19 mouse cellular contexts compared by ENCODE assay signal in the genomic region with DNA sequence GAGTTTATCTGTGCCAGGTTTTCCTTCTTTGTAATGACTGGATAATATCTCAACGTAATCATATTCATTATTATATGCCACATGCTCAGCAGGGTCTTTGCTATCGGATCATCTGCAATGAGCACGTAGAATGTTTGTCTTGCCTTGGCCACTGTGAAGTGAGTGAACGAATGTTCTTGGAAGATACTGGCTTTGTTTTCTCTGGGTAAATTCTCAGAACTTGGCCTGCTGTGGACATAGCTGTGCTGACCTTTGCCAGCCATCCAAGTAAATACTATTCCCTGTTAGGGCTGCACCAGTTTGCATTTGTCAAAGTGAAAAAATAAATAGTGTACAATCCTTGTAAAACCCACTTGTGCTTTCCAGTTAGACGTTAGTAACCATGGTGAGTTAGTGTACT. TPM values are rescaled to one million over a fixed set of nuclear protein-coding genes. Genes with fewer than 3 reads are reported as not detected.
DNase-seq lines count a peak whose midpoint lies in the region; ATAC-seq and TF ChIP-seq lines count a peak whose summit lies in the region.
"Had no signal": no experiment of that assay in that cellular context is flagged by ENCODE, and none has a peak within 500 bp of the region (broad histone marks: within the 10 kb centered on the region; RNA-seq: fewer than 3 reads in every experiment).

No protein-coding gene starts in this region.

- 0 out of 2 replicates have a peak overlapping the region, but pooled peaks have one; percentile 6 for H3K27ac ChIP-seq in kidney, embryonic 15.5 days
- H3K27ac ChIP-seq in liver, postnatal 0 days (ENCODE audit: low read depth) = 0 out of 2 replicates have a peak overlapping the region, but pooled peaks have one; percentile 6
- H3K27ac ChIP-seq: embryonic facial prominence, embryonic 10.5 days; embryonic facial prominence, embryonic 12.5 days; forebrain, embryonic 13.5 days; forebrain, embryonic 15.5 days had no signal

- H3K9ac ChIP-seq in kidney, embryonic 15.5 days = no peak overlapping the region
- H3K9ac ChIP-seq in liver, postnatal 0 days (replicated peaks) = no peak overlapping the region
- H3K9ac ChIP-seq: embryonic facial prominence, embryonic 12.5 days; forebrain, embryonic 13.5 days; forebrain, embryonic 15.5 days had no signal

- no peak overlapping the region for H3K4me3 ChIP-seq in kidney, embryonic 15.5 days (replicated peaks)
- no peak overlapping the region for H3K4me3 ChIP-seq in liver, postnatal 0 days (ENCODE audit: low read depth, low read length)
- H3K4me3 ChIP-seq: embryonic facial prominence, embryonic 10.5 days; embryonic facial prominence, embryonic 12.5 days; forebrain, embryonic 13.5 days; forebrain, embryonic 15.5 days had no signal

- TF ChIP-seq CTCF in liver, postnatal 0 days (IDR thresholded peaks at IDR 0.05; ENCODE audit: low read depth) = no peak

- peaks cover 38% of the 10 kb centered on the region for H3K4me1 ChIP-seq in kidney, embryonic 15.5 days
- H3K4me1 ChIP-seq in liver, postnatal 0 days (ENCODE audit: insufficient read depth) = no peaks in the 10 kb centered on the region
- H3K4me1 ChIP-seq: embryonic facial prominence, embryonic 12.5 days; forebrain, embryonic 13.5 days; forebrain, embryonic 15.5 days had no signal

- no peaks in the 10 kb centered on the region for H3K27me3 ChIP-seq in kidney, embryonic 15.5 days
- no peaks in the 10 kb centered on the region for H3K27me3 ChIP-seq in liver, postnatal 0 days (ENCODE audit: insufficient read depth, low read length)
- H3K27me3 ChIP-seq: embryonic facial prominence, embryonic 12.5 days; forebrain, embryonic 13.5 days; forebrain, embryonic 15.5 days had no signal

- no peak for DNase-seq in kidney, postnatal 25 days
- no peak for DNase-seq in liver, postnatal 0 days
- DNase-seq in liver = no peak
- peak; percentile 63 for DNase-seq in yolk sac, embryonic 10.5 days (ENCODE audit: low spot score)
- DNase-seq in thymus, postnatal 10 days (ENCODE audit: low spot score in 2 of 2) = no peak
- DNase-seq: cerebellum, adult 11-12 months; cerebellum, adult 2 months; cerebellum, adult 9-10 months; cerebellum, postnatal 10 days; cerebellum, postnatal 25 days had no signal

- no peak for ATAC-seq in kidney, embryonic 15.5 days (replicated peaks; ENCODE audit: low FRiP score)
- ATAC-seq in liver, postnatal 0 days = no peak
- ATAC-seq: forebrain, embryonic 13.5 days; forebrain, embryonic 15.5 days had no signal

- H3K4me2 ChIP-seq in kidney, embryonic 15.5 days = no peak overlapping the region
- no peak overlapping the region for H3K4me2 ChIP-seq in liver, postnatal 0 days (ENCODE audit: low read depth, low read length)
- H3K4me2 ChIP-seq: embryonic facial prominence, embryonic 12.5 days; forebrain, embryonic 13.5 days; forebrain, embryonic 15.5 days had no signal

- TF ChIP-seq EP300 in liver, postnatal 0 days (IDR thresholded peaks at IDR 0.05; ENCODE audit: low read depth) = no peak

- no peaks in the 10 kb centered on the region for H3K9me3 ChIP-seq in kidney, embryonic 15.5 days (replicated peaks)
- no peaks in the 10 kb centered on the region for H3K9me3 ChIP-seq in liver, postnatal 0 days (ENCODE audit: low read length)
- H3K9me3 ChIP-seq: embryonic facial prominence, embryonic 10.5 days; embryonic facial prominence, embryonic 12.5 days; forebrain, embryonic 13.5 days; forebrain, embryonic 15.5 days had no signal

- 63% methylated on average over 5 of the region's 5 CpGs for WGBS in kidney, embryonic 15.5 days
- 67% methylated on average over 5 of the region's 5 CpGs for WGBS in liver, postnatal 0 days (ENCODE audit: insufficient replicate concordance)

- no peaks in the 10 kb centered on the region for H3K36me3 ChIP-seq in kidney, embryonic 15.5 days
- no peaks in the 10 kb centered on the region for H3K36me3 ChIP-seq in liver, postnatal 0 days (replicated peaks; ENCODE audit: insufficient read depth, low read length)
- H3K36me3 ChIP-seq: embryonic facial prominence, embryonic 10.5 days; embryonic facial prominence, embryonic 12.5 days; forebrain, embryonic 15.5 days had no signal

RNA-seq across cellular contexts. Expression of gene Defb29, which starts 8.2 kb away (rescaled TPM):
- 0.90 and 1.6 TPM in 2 replicates for polyA plus RNA-seq in kidney, embryonic 15.5 days (2015; fragmentation: Nextera tagmentation; extraction: Ambion mirVana)
- polyA plus RNA-seq in liver, postnatal 0 days (2015; fragmentation: Nextera tagmentation; extraction: Ambion mirVana) = not detected in 2 replicates
- polyA plus RNA-seq: C2C12; cerebellum, adult 2 months; cortical plate, adult 2 months; embryonic facial prominence, embryonic 10.5 days; embryonic facial prominence, embryonic 12.5 days; embryonic facial prominence, embryonic 14.5 days; forebrain, embryonic 11.5 days; forebrain, embryonic 13.5 days; forebrain, embryonic 15.5 days had no signal

RNA-seq across cellular contexts. Expression of gene Gm17416, which starts 21.0 kb away (rescaled TPM):
- not detected in 2 replicates for polyA plus RNA-seq in kidney, embryonic 15.5 days (2015; fragmentation: Nextera tagmentation; extraction: Ambion mirVana)
- polyA plus RNA-seq in liver, postnatal 0 days (2015; fragmentation: Nextera tagmentation; extraction: Ambion mirVana) = not detected in 2 replicates
- polyA plus RNA-seq: C2C12; cerebellum, adult 2 months; cortical plate, adult 2 months; embryonic facial prominence, embryonic 10.5 days; embryonic facial prominence, embryonic 12.5 days; embryonic facial prominence, embryonic 14.5 days; forebrain, embryonic 11.5 days; forebrain, embryonic 13.5 days; forebrain, embryonic 15.5 days had no signal

RNA-seq across cellular contexts. Expression of gene Defb21, which starts 24.4 kb away (rescaled TPM):
- not detected in 2 replicates for polyA plus RNA-seq in kidney, embryonic 15.5 days (2015; fragmentation: Nextera tagmentation; extraction: Ambion mirVana)
- not detected in 2 replicates for polyA plus RNA-seq in liver, postnatal 0 days (2015; fragmentation: Nextera tagmentation; extraction: Ambion mirVana)
- polyA plus RNA-seq: C2C12; cerebellum, adult 2 months; cortical plate, adult 2 months; embryonic facial prominence, embryonic 10.5 days; embryonic facial prominence, embryonic 12.5 days; embryonic facial prominence, embryonic 14.5 days; forebrain, embryonic 11.5 days; forebrain, embryonic 13.5 days; forebrain, embryonic 15.5 days had no signal

RNA-seq across cellular contexts. Expression of gene Defb28, which starts 30.1 kb away (rescaled TPM):
- 0.67 and 0.95 TPM in 2 replicates for polyA plus RNA-seq in kidney, embryonic 15.5 days (2015; fragmentation: Nextera tagmentation; extraction: Ambion mirVana)
- polyA plus RNA-seq in liver, postnatal 0 days (2015; fragmentation: Nextera tagmentation; extraction: Ambion mirVana) = not detected in 2 replicates
- polyA plus RNA-seq: cerebellum, adult 2 months; cortical plate, adult 2 months; embryonic facial prominence, embryonic 10.5 days; embryonic facial prominence, embryonic 12.5 days; embryonic facial prominence, embryonic 14.5 days; forebrain, embryonic 11.5 days; forebrain, embryonic 13.5 days; forebrain, embryonic 15.5 days had no signal

RNA-seq across cellular contexts. Expression of gene Defb19, which starts 32.0 kb away (rescaled TPM):
- polyA plus RNA-seq in kidney, embryonic 15.5 days (2015; fragmentation: Nextera tagmentation; extraction: Ambion mirVana) = 4.4 and 4.8 TPM in 2 replicates
- not detected in 2 replicates for polyA plus RNA-seq in liver, postnatal 0 days (2015; fragmentation: Nextera tagmentation; extraction: Ambion mirVana)
- polyA plus RNA-seq: C2C12; cerebellum, adult 2 months; cortical plate, adult 2 months; embryonic facial prominence, embryonic 10.5 days; embryonic facial prominence, embryonic 12.5 days; embryonic facial prominence, embryonic 14.5 days; forebrain, embryonic 11.5 days; forebrain, embryonic 13.5 days; forebrain, embryonic 15.5 days had no signal
